Mouse (Mus musculus): ENCODE results near the gene Tenm4. TPM values are rescaled to one million over a fixed set of nuclear protein-coding genes. Genes with fewer than 3 reads are reported as not detected.

Tenm4 gene
- polyA plus RNA-seq, 1 experiment from 2014 or later: 36.3 TPM

DNA sequence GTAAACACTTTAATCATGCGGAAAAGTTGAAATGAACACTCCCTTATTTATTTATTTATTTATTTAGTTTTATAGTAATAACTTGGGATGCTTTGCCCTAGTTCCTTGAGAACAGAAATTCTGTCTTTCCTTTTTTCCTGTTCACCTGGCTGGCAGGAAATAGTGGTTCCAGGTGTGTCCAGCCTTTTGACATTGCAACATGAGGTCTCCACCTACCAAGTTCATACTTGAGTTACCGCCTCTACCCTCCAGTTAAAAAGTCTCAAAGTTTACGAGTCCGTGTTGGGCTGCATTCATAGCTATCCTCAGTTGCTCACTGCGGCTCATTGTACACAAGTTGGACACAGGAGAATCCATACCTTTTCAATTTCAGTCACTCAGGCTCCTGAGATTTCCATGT is 781.0 kb downstream of the Tenm4 start:
- no peak for ATAC-seq (ENCODE audit: insufficient number of reproducible peaks, low FRiP score, low TSS enrichment, low read depth)
- H3K9me3 ChIP-seq: no peaks in the 10 kb centered on the region
- H3K9ac ChIP-seq: no peak overlapping the region
- peak overlapping the region; percentile 93; the same call in 1 of the 2 replicates for H3K27ac ChIP-seq
- no peaks in the 10 kb centered on the region for H3K27me3 ChIP-seq
- peak overlapping the region; percentile 68 for H3K4me2 ChIP-seq
- peaks cover 5% of the 10 kb centered on the region; the same call in 1 of the 2 replicates for H3K4me1 ChIP-seq
- H3K4me3 ChIP-seq: peak overlapping the region; percentile 95
- WGBS: 14% methylated on average over 5 of the region's 5 CpGs
- peaks cover 2% of the 10 kb centered on the region; the same call in 1 of the 2 replicates for H3K36me3 ChIP-seq

DNA sequence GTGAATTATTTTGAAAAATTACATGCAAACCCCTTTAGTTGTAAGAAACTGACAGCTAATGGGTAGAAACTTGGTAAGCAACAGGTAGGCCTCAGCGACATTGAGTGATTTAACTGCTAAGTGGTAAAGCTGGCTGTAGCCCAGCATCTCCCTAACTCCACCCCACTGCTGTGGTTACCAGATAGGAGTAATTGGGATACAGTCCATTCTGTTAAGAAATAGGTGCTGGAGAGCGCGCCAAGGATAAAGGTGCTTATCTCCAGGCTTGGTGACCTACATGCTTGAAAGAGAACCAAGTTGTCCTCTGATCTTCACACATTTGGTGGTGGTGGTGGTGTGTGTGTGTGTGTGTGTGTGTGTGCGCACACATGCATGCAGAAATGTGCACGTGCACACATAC is 788.1 kb downstream of the Tenm4 start:
- no peak for ATAC-seq (ENCODE audit: insufficient number of reproducible peaks, low FRiP score, low TSS enrichment, low read depth)
- Histone ChIP-seq H3K27ac (no peak overlapping the region), H3K4me2 (no peak overlapping the region), H3K4me3 (no peak overlapping the region), H3K9me3 (no peaks in the 10 kb centered on the region), H3K36me3 (peaks cover 39% of the 10 kb centered on the region), H3K4me1 (no peaks in the 10 kb centered on the region), H3K27me3 (no peaks in the 10 kb centered on the region), H3K9ac (no peak overlapping the region)
- WGBS: 88% methylated on average over 5 of the region's 5 CpGs

MicroRNA genes within 50 kb of the gene (microRNA counts, 519-probe panel; counts per million panel counts)
- microRNA mmu-miR-708: 2,274 counts per million, percentile 44 among the panel's probes with 10 or more counts

Small RNA genes within 50 kb of the gene (microRNA-seq; reads per million reads assigned to microRNA genes)
- gene Mir6394 (not detected), gene Mir708 (2,214 reads per million, percentile 81 among the genes with 10 or more reads in this experiment)
